24 mouse cellular contexts compared by ENCODE assay signal in the genomic region with DNA sequence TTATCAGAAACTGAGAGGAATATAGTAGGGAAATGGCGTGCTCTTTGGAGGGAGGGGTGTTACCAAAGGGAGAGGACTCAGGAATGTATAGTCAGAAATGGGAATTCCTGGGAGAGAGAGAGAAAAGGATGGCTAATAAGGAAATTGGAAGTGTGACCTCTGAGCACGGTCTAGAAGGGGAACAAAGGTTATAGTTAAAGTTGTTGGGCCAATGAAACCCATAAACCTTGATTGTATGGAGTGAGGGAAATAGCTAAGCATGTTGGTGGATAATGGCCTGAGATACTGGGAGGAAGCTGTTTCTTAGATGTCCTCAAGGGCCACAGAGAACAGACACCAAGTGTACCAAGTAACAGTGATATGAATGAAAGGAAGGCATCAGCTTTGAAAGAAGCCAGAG.
"Had no signal": no experiment of that assay in that cellular context is flagged by ENCODE, and none has a peak within 500 bp of the region (broad histone marks: within the 10 kb centered on the region; RNA-seq: fewer than 3 reads in every experiment).

No protein-coding gene starts in this region.

- H3K36me3 ChIP-seq: heart, embryonic 10.5 days; heart, embryonic 12.5 days; hindbrain, embryonic 10.5 days; hindbrain, embryonic 12.5 days; kidney, embryonic 15.5 days; limb, embryonic 10.5 days; limb, embryonic 12.5 days; liver, embryonic 13.5 days had no signal

- H3K4me1 ChIP-seq: heart, embryonic 10.5 days; heart, embryonic 12.5 days; hindbrain, embryonic 10.5 days; hindbrain, embryonic 12.5 days; kidney, embryonic 15.5 days; limb, embryonic 10.5 days; limb, embryonic 12.5 days; liver, embryonic 13.5 days had no signal

- ATAC-seq: hindbrain, embryonic 16.5 days; inflammation-experienced regulatory T-cells, adult 6 months had no signal

- H3K4me2 ChIP-seq: heart, embryonic 12.5 days; hindbrain, embryonic 12.5 days; hindbrain, embryonic 14.5 days; kidney, embryonic 15.5 days; limb, embryonic 12.5 days; liver, embryonic 11.5 days; liver, embryonic 13.5 days had no signal

- H3K27me3 ChIP-seq: heart, embryonic 12.5 days; hindbrain, embryonic 12.5 days; kidney, embryonic 15.5 days; limb, embryonic 12.5 days; liver, embryonic 13.5 days had no signal

- H3K9ac ChIP-seq: heart, embryonic 12.5 days; hindbrain, embryonic 12.5 days; hindbrain, embryonic 14.5 days; kidney, embryonic 15.5 days; limb, embryonic 12.5 days; liver, embryonic 13.5 days had no signal

- H3K27ac ChIP-seq: heart, embryonic 10.5 days; hindbrain, embryonic 10.5 days; hindbrain, embryonic 12.5 days; hindbrain, embryonic 14.5 days; kidney, embryonic 15.5 days; kidney, postnatal 0 days; left cerebral cortex, adult 2 months; limb, embryonic 10.5 days; limb, embryonic 12.5 days; liver, embryonic 13.5 days had no signal

- H3K4me3 ChIP-seq: heart, embryonic 10.5 days; heart, embryonic 12.5 days; hindbrain, embryonic 10.5 days; hindbrain, embryonic 12.5 days; kidney, embryonic 15.5 days; left cerebral cortex, adult 2 months; limb, embryonic 10.5 days; limb, embryonic 12.5 days; liver, embryonic 13.5 days had no signal

- DNase-seq: gastrocnemius, postnatal 14 days; heart, postnatal 10 days; heart, postnatal 4 days; kidney, adult 11 months; kidney, adult 2 months; kidney, adult 9 months; kidney, postnatal 14 days; kidney, postnatal 36 days; layer of hippocampus, adult 9-11 months; liver; liver, embryonic 13.5 days had no signal

- H3K9me3 ChIP-seq: heart, embryonic 10.5 days; heart, embryonic 12.5 days; hindbrain, embryonic 10.5 days; hindbrain, embryonic 12.5 days; kidney, embryonic 15.5 days; limb, embryonic 10.5 days; limb, embryonic 12.5 days; liver, embryonic 13.5 days had no signal
